Mouse (Mus musculus) kidney, adult 8-10 months (tissue): ENCODE results near the gene Cfl1.
"Not testable (repeated sequence)": the region's sequence is repeated elsewhere in the genome, so short reads cannot be mapped to it uniquely, and the experiment has no call there.

ENCODE experiments used
- DNase-seq, 2 experiments: peaks; one replicate each; pipeline ENCODE4 v3.0.0; 2022

The Cfl1 gene

GRCm38 (mm10) chr19:5466916-5467500 lies 23.2 kb upstream of the Cfl1 start:
- DNase-seq: no peak

DNA sequence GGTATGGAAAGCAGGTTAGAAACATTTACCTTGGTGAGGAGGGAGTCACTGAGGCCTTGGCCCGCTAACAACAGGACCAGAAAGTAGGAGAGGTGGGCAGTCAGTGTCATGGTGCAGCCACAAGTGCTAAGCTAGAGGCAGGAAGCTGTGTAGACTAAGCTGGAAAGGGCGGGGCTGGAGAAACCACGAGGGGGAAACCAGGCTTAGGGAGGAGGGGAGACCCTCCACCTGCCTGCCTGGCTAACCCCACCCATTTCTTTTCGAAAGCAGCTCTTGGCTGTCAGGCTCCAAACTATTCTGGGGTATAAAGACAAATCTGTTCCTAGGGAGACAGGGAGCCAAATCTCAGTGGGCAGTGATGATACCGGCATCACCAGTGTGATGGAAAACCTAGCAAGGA lies 21.9 kb upstream of the Cfl1 start, which contains the start of gene Ctsw:
Ctsw (minus strand) TSS at position 134 of the 400 bp plus-strand sequence.
- no peak for DNase-seq

GRCm38 (mm10) chr19:5471846-5472245 lies 18.4 kb upstream of the Cfl1 start:
- no peak for DNase-seq

GRCm38 (mm10) chr19:5472857-5473256 lies 17.4 kb upstream of the Cfl1 start:
- no peak for DNase-seq

- DNase-seq: peak; percentile 72 to 78
These were observed 16.5 kb upstream of the Cfl1 start, which contains the start of gene Efemp2 for GRCm38 (mm10) chr19:5473720-5474119. TSS of gene Efemp2 (plus strand) at chr19:5473954.

DNA sequence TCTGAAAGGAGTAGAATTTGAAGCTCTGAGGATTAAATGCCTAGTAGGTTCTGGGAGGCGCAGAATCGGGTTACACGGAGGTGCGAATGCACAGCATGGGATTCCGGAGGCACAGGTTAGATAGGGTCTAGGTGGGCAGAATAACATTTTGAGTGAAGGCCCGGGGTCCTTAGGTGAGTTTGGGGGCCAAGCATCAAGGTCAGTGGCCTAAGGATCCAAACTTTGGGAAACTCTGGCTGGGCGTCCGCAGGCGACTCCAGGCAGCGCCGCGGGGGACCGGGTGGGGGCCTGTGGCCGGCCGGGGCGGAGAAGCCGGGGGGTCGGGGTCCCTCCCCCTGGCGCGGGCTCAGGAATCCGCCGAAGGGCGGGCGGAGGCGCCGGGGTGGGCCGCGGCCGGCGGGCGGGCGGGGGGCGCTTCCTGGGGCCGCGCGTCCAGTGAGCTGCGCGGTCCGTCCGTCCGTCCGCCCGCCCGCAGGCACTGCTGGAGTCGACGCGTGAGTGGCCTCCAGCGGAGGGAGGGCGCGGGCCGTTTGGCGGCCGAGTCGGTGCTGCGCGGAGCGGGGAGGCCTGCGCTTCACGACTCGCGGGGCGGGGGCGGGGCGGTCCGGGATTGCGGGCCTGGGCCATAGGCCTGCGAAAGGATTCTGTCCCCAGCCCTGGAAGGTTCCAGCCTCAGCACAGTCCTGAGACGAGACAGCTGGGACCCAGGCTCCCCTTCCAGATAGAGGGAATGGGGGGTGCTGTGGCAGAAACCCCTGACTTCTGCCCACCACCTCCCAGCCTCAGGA lies 15.8 kb upstream of the Cfl1 start:
- DNase-seq: no peak

GRCm38 (mm10) chr19:5475069-5475714 lies 15.1 kb upstream of the Cfl1 start:
- DNase-seq: no peak

- DNase-seq: no peak
These were observed 13.1 kb upstream of the Cfl1 start for GRCm38 (mm10) chr19:5477004-5477667.

DNA sequence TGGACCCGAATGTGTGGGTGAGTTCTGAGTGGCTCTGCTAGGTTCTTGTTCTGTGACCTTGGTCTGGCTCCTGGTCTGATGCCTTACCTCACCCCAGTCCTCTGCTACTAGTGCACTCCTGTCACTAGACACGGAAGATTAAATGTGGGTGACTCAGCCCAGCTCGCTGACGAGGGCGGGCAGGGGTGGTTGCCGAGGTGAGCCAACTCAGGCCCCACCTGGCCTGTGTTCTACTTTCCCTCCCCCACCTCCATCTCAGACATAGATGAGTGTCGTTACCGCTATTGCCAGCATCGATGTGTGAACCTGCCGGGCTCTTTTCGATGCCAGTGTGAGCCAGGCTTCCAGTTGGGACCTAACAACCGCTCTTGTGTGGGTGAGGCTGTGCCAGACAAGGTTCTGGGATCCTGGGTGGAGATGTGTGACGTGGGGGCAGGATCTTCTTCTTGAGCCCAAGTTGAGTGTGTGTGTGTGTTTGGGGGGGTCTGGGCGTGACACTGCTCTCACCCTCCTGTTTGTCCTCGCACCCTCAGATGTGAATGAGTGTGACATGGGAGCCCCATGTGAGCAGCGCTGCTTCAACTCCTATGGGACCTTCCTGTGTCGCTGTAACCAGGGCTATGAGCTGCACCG lies 12.5 kb upstream of the Cfl1 start:
- no peak for DNase-seq

- no peak for DNase-seq
These were observed 10.2 kb upstream of the Cfl1 start for GRCm38 (mm10) chr19:5480016-5480415.

DNA sequence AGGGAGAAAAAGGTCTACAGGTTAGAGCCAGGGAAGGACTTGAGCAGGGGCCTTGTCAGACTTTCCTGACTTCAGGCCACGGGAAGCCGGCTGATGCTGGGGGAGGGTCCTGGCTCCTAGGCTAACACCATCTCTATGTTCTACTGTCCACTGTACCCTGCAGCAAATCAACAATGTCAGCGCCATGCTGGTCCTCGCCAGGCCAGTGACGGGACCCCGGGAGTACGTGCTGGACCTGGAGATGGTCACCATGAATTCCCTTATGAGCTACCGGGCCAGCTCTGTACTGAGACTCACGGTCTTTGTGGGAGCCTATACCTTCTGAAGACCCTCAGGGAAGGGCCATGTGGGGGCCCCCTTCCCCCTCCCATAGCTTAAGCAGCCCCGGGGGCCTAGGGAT lies 8.9 kb upstream of the Cfl1 start:
- DNase-seq: no peak

DNA sequence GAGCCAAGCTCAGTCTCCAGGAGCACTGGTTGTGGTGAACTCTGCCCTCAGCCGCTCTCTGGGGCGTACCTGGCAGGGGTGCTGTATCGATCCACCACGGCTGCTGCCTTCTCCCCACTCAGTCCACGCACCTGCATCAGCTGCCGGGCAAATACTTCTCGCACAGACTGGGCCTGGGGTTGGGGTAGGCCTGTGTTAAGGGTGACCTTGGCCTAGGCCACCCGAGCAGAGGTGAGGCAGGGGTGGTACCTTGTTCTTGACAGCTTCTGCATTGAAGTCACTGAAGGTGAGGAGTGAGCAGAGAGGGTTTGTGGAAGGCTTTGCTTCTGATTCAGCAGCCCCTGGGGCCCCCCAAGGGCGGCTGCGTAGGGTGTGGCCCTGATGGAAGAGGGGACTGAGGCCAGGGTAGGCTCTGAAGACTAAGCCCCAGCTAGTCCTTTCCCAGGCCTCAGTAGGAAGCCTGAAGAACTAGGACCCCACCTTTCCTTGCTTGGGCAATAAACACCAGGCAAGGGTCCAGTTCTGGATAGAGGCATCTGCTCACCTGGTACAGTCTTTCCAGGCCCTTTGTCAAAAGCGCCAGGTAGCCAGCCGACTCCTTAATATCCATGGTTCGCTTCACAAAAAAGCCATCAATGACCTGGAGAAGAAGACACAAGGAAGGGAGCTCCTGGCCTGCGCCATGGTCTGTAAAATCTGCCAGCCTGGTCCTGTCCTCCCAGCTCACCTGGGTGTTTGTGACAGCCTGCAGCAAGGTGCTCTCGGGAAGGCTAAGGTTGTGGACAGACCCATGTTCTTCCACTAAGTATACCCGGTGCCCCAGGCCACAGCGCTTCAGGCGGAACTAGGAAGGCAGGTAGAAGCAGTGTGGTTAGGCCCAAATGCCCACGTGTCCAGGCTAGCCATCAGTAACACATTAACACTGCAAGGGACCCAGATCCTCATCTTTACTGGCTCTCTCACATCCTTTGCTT lies 6.6 kb upstream of the Cfl1 start:
- DNase-seq: no peak

GRCm38 (mm10) chr19:5484496-5484895 lies 5.8 kb upstream of the Cfl1 start:
- DNase-seq: no peak

GRCm38 (mm10) chr19:5485371-5485770 lies 4.9 kb upstream of the Cfl1 start:
- DNase-seq: no peak

DNA sequence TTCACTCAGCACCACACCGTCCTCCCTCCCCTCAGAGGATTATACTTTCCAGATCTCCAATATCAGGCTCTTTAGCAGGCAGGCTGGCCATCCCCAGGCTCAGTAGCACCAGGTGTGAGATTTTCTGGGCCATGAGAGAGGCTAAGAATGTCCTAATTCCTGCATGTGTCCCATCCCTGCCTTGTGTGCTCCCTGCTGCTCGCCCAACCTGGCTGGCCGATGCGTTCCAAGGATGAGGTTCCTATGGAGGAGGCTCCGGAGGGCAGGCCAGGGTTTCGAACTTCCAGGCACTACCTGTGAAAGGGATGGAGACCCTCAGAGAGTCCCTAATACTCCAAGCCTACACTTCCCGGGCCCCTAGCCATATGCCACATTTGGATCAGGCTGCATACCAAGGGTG lies 4.4 kb upstream of the Cfl1 start:
- no peak for DNase-seq

- no peak for DNase-seq
These were observed 4.0 kb upstream of the Cfl1 start for GRCm38 (mm10) chr19:5486286-5486685.

DNA sequence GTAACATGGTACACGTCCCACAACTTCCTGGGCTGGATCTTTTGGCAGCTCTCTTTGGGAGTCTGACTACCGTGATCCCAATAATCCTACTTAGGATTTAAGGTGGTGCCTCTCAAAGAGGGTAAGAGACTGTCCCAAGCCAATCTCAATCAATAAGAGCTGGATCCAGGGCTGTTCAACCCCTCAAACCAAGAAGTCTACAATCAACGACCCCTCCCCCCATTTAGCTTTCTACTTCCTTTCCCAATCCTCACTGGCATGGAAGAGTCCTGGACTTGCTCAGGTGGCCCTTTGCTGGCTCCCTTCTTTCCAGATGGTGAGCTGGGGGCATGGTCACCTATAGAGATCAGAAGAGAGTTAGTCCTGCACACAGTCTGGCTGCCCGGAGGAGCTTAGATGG lies 3.5 kb upstream of the Cfl1 start:
- DNase-seq: no peak

DNA sequence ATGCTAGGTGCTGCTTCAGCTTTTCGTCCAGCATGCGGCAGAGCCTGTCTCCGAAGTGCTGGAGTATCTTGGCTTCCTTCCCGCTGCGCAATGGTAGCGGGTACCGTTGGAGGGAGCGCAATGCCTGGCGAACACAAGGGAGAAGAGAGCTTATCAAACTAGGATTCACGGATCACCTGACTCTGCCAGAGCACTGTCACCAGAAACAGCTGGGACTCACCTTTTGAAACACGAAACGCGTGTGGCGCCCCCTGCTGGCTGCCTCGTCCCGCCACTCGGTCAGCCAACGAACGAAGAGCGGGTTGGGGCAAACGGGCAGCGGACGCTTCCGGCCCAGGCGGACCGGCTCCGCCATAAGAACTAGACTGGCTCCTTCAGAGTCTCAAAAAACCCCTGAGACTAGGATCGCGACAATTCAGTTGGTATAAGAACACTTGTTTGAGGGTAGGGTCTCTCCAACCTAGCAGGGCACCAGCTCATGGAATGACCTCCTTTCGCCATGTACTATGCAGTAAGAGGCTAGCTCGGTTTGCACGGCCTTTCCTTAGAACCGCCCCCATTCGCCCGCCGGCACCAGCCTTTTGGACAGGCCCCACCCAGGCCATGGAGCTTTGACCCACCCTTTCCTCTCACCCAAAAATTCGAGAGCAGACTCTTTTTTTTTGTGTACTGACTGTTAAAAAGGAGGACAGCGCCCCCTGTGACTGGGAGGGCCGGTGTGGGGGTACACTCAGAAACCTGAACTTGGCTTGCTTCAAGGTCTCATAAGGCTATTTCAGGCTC lies 2.3 kb upstream of the Cfl1 start, which contains the start of gene Mus81:
Mus81 (minus strand) TSS at position 635 of the 783 bp plus-strand sequence.
- peak; percentile 97 to 98 for DNase-seq

DNA sequence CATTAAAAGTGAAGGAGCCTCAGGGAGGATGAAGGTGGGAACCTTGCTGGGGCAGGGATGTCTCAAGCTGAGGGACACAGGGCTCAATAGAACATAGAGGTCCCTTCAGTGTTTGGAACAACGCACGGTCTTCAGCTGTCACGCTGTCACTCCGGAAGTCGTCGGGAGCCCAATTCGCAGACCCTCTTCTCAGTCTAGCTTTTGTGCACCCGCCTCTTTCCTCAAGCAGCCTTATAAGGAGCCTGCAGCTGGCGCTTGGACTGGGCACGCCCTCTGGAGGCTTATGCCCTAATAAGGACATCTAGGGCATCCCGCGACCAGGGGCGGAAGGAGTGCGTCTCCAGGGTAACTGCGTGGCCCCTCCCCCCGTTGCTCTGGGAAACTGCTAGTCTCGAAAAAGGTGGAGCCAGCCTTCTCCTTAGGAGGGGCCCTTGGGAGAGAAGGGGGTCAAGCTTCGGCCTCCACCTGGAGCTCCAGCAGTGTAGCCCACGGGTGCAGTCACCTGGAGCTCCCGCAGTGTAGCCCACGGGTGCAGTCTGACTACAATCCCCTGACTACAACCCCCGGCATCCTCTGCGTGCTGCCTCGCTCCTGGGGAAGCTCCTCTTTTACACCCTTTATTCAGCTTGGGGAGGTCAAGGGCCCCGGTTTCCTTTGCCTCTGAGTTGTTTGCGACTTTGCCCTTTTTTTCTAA lies 1.2 kb upstream of the Cfl1 start:
- peak; percentile 98 to 99 for DNase-seq

GRCm38 (mm10) chr19:5489721-5490120 lies 534 bp upstream of the Cfl1 start:
- DNase-seq: not testable (repeated sequence)
